Mouse (Mus musculus) neutrophil, adult 5-6 weeks (primary cell): ENCODE results near the gene Gm6588. TPM values are rescaled to one million over a fixed set of nuclear protein-coding genes. Genes with fewer than 3 reads are reported as not detected.

ENCODE experiments used
- ATAC-seq: fragments of 151-379, 151-347 bp; 2 replicates; pipeline ENCODE4 v1.8.0; 2017; ENCODE audit warnings: mild to moderate bottlenecking, moderate TSS enrichment; ENCODE audit not compliant: insufficient number of reproducible peaks, poor library complexity, low FRiP score, severe bottlenecking; ENCODE audit errors: extremely low read depth
- total RNA-seq: library from RNA; stranded (forward); fragments of 200-1000 nt; gene quantifications from 2 replicates; pipeline ENCODE4 v1.2.3, GENCODE M21; 2017

Gene Gm6588
- total RNA-seq, 1 experiment from 2014 or later, result not detected

DNA sequence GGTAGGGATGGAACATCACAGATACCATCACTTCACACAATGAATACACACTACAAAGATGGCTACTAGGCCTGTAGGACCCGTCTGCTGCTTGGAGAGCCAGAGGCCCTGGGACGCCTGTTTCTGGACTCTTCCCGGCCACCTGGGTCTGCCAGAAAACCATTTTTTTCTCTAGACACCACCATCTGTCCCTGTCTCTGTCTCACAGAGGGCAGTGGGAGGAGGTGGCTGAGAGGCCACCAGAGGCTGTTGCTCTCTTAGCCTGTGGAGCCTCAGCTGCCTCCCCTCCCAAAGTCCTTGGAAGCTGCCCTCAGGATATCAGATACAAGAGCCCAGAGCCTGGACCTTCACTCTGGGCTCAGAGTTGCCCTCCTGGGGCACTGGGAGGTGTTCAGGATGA is 10.7 kb downstream of the Gm6588 start:
- ATAC-seq, result no peak

DNA sequence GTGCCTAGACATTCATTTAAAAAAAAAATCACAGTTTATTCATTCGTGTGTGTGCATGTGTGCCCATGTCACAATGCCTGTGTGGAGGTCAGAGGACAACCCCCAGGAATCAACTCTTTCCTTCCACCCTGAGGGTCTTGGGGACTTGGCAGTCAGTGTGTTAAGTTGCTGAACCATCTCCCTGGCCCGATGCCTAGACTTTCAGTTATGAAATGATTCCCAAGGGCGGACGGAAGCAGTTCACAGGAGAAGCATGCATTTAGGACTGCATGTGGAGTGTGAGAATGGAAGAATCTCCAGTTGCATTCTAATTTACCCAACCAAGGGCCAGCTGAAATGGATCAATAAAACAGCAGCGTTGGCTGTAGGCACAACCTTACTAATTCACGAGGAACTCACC is 17.1 kb downstream of the Gm6588 start:
- ATAC-seq, result no peak

DNA sequence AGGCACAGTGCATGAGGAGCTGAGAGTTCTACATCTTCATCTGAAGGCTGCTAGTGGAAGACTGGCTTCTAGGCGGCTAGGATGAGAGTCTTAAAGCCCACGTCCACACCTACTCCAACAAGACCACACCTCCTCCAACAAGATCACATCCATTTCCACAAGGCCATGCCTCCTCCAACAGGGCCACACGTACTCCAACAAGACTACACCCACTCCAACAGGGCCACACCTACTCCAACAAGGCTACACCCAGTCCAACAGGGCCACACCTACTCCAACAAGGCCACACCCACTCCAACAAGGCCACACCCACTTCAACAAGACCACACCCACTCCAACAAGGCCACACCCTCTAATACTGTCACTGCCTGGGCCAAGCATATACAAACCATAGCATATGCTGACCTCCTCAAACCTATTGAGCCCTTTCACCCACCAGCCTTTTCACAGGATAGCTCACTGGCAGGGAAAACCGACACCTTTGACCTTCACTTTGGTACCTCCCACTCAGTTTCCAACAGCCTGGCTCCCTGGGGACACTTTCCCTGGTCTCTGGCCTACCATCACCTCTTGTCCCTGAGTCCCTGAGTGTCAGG is 19.9 kb downstream of the Gm6588 start:
- no peak for ATAC-seq

DNA sequence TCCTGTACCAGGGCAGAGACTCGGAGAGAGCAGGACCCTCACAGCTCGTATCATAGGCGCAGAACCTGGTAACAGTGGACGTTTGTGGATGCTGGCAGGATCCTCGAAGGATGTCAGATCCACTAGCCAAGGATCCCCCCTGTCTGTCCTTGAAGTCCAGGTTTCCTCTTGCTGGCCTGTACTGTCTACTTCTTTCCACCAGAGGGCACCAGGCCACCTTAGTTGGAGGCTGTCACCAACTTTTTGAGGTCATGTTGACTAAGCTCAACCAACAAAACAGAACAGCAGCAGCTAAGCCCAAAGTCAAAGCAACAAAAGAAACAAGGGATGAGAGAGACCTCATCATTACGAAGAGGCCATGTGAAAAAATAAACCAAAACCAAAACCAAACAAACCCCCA is 20.9 kb downstream of the Gm6588 start:
- no peak for ATAC-seq

DNA sequence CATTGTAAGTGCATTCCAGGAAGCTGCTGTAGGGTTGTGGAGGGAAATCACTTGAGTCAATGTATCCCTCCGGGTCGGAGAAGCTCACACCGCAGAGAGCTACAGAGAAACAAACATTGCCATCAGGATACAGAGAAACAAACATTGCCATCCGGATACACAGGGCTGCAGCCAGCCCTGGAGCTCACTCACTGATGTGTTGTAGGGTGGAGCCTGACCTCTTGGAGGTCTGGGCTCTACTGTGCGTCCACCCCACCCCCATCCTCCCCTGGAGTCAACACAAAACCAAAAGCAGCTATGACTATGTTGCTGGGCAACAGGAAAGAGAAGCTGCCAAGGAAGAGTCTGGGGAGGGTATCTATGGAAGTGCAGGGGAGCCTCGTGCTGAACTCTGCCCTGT is 24.2 kb downstream of the Gm6588 start:
- no peak for ATAC-seq

DNA sequence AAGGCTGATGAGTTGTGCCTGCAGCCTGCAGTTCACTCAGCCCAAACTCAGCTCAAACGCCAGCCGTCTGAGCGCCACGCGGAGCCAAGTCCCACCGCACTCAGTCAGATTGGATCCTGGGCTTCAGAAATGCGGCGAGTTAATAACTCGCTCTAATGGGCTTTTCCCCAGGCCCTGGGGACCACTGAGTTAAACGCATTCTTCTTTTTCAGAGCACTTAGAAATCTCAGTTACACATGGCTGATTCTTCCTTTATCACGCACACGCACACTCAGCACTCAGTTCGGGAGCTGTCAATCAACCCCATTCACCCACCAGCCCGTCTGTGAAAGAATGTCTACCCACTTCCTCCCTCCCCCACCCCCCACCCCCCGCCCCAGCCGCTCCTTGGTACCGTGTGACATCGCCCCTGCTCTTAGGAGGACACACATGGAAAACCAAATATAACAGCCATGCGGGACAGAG is 32.8 kb downstream of the Gm6588 start:
- no peak for ATAC-seq

DNA sequence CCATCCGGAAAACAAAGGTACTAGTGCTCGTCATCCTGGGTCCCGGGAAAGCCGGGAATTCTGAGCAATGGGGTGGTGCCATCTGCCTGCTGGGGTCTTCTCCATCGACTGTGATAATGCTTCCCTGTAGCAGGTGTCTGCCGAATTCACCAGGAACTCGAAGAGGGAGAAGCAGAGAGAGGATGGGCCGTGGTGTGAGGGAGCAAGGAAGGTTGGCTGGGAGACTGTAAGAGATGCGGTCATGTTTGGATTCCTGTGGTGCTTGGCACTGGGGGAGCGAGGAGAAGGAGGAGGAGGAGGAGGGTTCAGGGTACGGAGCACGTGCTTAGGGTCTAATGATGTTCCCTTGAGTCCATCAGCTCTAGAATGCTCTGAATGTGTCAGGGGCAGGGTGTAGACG is 33.3 kb downstream of the Gm6588 start:
- ATAC-seq, result no peak

DNA sequence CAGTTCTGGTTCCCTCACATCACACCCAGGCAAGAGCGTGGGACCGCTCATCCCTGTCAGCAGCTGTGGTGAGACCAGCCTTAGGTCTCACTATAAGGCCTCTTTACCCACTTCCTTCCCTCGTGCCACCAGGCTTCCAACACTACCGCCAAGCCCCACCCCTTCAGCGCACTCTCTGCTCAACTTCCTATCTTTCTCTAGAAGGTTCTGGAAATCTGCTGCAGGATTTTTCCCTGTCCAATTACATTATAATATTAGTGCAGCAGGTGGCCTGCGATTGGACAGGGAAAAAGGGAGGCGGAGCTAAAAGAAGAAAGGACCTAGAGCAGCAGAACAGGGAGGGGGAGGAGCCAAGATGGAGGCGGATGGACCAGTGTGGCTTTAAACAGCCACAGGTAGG is 33.8 kb downstream of the Gm6588 start:
- no peak for ATAC-seq

DNA sequence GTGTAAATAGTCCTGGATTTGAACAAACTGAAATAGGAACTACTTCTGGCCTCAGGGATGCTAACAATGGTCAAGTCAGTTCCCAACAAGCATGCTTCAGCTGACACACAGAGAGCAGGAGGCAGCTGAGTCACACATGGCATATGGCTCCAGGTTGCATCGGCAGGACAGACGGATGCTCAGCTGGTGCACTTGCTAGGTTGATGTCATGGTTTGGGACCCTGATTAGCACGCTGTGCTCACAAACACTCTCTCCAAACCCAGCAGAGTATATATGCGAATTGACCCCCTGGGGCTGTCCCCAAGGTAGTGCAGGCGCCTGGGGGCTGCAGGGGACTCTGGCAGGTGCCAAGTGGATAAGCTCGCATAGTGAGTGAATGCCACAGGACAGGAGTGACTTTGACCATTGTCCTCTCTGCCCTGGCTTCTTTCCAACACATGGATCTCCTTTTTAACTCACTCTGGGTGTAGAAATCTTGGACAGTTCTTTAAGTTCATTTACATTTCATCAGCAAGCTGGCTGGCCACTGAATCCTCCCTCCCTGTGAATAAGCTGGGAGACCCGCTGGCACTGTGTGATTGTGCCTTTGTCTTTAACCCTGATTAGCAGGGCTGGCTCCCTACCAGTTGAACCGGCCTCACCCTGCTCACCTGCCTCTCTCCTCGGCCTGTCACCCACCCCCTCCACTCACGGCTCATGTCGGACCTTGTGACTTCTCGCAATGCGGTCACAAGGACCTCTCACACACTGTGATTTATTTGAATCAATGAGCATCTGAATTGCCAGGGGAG is 35.9 kb downstream of the Gm6588 start:
- ATAC-seq, result no peak

DNA sequence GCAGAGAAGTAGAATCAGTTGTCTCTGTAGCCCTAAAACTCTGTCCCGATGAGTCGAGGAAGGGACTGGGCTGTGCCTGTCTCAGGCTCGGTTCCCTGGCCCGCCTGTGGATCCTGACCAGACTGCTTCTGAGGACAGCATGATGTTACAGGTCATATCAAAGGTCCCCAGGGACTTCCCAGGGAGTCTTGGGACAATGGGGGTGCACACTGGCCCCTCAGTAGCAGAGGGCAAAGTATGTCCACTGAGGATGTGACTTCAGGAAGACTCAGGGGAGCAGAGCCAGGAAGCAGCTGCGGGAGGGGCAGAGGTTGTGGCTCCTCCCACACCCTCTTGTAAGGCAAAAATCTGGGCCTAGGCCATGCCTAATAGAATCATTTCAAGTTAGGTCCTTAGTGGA is 37.2 kb downstream of the Gm6588 start:
- no peak for ATAC-seq

DNA sequence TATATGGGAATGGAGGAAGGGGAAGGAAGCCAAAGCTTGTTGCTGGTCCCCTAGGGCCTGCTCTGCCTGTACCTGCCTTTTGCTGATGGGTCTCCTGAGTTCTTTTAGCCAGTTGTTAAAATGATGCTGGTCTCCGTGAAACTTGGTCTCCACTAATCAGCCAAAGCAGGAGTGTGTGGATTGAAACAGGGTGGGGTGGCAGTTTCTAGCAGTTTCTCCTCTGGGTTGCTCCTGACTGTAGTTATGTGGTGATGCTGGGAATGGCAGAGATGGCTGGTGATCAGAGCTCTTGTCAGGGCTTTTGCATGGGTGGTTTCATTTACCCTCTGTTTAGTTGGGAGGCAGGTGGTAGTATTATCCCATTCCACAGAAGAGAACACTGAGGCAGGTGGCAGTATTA is 38.3 kb downstream of the Gm6588 start:
- no peak for ATAC-seq

DNA sequence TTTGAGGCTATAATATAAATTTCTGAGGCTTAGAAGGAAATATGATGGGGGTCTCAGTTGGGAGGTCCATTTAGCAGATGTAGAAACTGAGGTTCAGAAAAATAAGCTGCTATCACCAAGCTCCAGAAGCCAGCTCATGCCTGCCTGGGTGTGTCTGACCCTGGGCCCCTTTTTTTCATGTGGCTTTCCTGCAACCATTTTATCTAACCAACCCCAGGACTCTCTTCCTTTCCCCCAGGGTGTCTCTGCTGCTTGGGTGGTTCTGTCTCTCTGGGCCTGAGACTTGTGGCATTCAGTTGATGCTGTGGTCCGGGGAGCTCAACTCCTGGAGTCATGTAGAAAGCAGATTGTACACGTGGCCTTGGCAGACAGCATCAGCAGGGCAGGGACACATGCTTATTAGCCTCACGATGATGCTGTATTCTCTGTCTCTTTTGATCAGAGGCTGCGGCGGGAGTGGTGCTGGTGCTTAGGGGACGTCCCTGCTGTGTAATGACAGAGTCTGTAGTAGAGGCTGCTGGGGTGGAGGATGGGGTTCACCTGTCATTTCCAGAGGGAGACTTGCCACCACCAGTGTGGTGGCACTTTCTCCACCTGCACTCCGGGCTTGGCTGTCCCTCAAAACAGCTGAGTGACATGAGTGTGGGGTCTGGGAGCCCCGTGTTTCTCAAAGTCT is 39.0 kb downstream of the Gm6588 start:
- no peak for ATAC-seq

DNA sequence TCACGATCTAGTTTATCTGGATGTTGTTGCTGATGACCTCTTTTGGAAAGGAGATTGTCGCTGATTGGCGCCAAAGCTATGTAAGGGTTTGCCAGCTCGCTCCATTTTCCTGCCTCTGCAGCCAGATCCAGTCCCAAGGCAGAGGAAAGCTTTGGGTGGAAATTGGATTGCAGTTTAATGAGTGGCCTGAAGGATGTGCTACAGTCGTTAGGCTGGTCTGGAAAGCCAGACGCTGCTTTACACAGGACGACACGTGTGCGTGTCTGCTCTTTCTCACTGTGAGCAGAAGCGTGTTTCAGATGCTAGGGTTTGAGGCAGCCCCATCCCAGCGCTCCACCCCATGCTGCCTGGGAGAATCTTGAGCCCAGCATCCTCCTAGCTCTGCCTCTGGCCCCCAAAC is 42.3 kb downstream of the Gm6588 start:
- ATAC-seq, result no peak

DNA sequence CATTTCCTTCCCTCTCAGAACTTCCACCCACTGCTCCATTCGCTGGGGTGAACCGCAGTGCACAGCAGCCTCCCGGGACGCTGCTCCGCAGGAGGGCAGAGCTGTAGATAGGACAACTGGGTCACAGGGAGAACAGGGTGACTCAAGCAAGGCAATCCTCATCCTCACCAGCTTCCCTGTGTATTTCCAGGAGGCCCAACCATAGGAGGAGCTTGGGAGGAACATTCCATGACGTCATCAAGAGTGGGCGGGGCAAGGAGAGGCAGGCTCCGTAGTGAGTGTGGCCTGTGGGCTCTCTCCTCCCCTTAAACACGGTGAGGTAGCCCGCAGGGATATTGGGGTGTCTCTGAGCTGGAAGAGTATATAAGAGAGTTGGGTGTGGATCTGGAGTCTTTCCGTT is 44.3 kb downstream of the Gm6588 start:
- ATAC-seq, result no peak

DNA sequence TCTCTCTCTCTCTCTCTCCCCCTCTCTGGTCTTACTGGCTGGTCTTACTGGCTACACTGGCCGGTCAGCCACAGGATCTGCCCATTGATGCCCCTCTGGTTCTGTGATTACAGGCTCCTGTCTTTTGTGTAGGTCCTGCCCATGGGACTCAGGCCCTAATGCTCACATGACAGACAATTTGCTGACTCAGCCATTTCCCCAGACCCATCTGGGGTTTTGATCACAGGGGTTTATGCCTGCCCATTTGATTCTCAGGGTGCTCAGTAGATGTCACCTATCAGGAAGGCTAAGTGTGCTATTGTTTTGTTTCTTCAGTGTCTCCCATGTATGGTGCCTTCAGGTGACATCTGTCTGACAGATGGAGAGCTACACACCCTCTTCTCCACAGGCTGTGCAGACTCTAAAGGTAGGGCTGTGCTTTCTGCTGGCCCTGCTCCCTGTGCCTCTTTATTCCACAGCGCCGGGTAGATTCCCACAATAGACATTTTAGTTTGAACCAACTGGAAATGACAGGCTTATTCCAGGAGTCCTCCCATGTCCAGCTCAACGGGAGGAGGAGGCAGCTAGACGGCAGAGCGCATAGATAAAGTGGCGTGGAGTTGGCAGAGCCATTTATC is 47.6 kb downstream of the Gm6588 start:
- ATAC-seq, result no peak

DNA sequence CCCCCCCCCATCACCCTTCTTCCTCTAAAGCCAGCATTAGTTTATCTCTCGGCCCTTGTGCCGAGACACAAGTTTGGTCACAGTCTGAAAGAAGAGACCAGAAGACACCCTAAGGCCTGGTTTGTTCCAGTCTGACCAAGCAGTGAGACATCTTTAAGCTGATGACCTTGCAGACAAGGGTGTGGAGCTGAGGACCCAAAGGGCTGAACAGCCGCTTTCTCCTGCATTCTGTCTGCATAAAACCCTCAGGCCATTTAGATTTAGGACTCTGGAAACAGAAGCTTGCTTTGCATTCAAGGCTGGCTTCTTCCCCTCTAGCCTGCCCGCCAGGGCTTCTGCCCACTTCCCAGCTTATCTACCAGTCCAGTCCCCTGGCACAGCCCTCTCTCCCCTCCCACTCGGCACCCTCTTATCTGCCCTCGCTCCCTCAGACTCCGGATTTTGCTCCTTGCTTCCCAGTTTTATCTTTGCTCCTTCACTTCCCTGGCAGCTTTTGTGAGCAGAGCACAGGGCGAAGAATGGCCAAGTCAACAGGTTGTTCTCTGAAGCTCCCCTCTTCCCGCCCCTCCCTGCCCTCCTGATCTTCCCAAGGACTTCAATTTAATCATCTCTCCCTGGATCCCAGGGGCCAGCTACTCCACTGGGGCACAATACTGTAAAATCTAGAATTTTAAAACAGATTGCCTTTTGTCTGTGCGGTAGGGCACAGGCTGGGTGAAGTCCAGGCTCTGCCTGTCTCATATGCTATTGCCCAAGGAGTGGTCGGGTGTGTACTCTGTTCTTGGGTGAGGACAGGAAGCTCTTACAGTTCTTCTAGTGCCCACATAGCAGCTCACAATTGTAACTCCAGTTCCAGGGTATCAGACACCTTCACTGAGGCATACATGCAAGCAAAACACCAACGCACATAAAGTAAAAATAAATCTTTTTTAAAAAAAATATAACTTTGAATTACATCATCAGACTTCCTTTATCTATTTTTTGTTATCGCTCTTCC is 50.0 kb downstream of the Gm6588 start:
- ATAC-seq, result no peak

DNA sequence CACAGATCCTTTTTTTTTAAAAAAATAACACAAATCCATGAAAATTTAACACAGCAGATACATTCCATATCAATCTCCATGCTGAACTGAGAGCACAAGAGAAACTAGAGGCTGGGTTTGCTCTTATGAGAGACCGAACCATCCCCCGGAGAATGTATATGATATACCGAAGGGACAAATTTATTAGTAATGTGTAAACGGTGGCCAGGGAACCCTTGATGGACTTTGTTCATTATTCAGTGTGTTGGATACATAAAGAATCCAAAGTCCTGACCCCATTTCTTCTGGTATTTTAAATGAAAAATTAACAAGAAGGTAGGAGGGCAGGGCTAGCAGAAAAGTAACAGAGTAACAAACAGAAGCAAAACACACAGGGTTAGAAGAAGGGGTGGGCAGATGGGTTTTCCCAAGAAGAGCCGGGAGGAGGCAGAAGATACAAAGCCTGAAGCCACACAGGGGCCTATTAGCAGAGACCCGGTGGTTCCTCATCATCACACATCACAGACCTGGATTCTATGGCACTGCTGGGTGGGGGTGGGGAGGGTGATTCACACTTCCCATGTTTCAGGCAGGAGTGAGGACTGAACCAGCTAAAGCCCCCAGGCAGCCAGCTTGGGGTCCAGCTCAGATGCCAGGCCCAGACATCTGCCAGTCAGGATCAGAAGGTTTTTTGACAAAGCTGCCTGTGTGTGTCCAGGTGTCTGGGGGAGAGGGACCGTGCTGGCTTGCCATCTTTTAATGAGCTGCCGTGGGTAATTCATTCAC is 50.9 kb downstream of the Gm6588 start:
- ATAC-seq, result no peak
